Mouse (Mus musculus): ENCODE data around the gene Nfix.

- TF ChIP-seq USF1 (IDR thresholded peaks at IDR 0.05; ENCODE audit: low read depth): no peak
- no peak for TF ChIP-seq POLR2A (IDR thresholded peaks at IDR 0.05; ENCODE audit: insufficient read length, low read depth)
- no peak for TF ChIP-seq POLR2AphosphoS2 (IDR thresholded peaks at IDR 0.05; ENCODE audit: insufficient read length, low read depth)
- no peak for TF ChIP-seq SRF (IDR thresholded peaks at IDR 0.05; ENCODE audit: control insufficient read depth, insufficient read length, low read depth)
- no peak for TF ChIP-seq TCF3 (IDR thresholded peaks at IDR 0.05; ENCODE audit: insufficient read length, low read depth)
- no peak for TF ChIP-seq MAX (IDR thresholded peaks at IDR 0.05; ENCODE audit: low read depth)
- no peak for TF ChIP-seq TCF12 (IDR thresholded peaks at IDR 0.05; ENCODE audit: insufficient read depth, poor library complexity, severe bottlenecking)
- no peak for TF ChIP-seq REST (IDR thresholded peaks at IDR 0.05; ENCODE audit: insufficient read depth, insufficient read length)
These were observed 50.6 kb downstream of the Nfix start for GRCm38 (mm10) chr8:84749519-84749918.

Data from myocyte (in vitro differentiated cells).